Mouse (Mus musculus) C2C12 (cell line): ENCODE measurements at regions not wholly inside any gene's neighbourhood (a gene's known extent, or its start where the extent isn't known, plus 50 kb on each side); places are given as distances from the start of the nearest gene placed in this dataset.

Experiments used
- H3K27me3 ChIP-seq: one replicate; pipeline ENCODE4 v1.6.1; 2011; ENCODE audit not compliant: control insufficient read depth, insufficient read depth, insufficient read length
- H3K36me3 ChIP-seq: one replicate; pipeline ENCODE4 v1.6.1; 2011; ENCODE audit not compliant: control insufficient read depth, insufficient read depth
- H3K4me3 ChIP-seq: one replicate; pipeline ENCODE4 v1.5.1; 2011; ENCODE audit warnings: mild to moderate bottlenecking, control low read depth; ENCODE audit not compliant: poor library complexity, insufficient read depth, severe bottlenecking
- H3K79me2 ChIP-seq: one replicate; pipeline ENCODE4 v1.6.1; 2011; ENCODE audit not compliant: control insufficient read depth, insufficient read depth
- H3K79me3 ChIP-seq: one replicate; pipeline ENCODE4 v1.6.1; 2011; ENCODE audit warnings: low read depth, control low read depth
- H3ac ChIP-seq: one replicate; pipeline ENCODE3; 2011; ENCODE audit warnings: low read depth; ENCODE audit not compliant: control insufficient read depth, insufficient read length
- CEBPB ChIP-seq: IDR thresholded peaks from one replicate; pipeline ENCODE4 v1.6.1; 2011; ENCODE audit warnings: low read depth, mild to moderate bottlenecking, control low read depth, moderate library complexity
- CTCF ChIP-seq: IDR thresholded peaks from one replicate; pipeline ENCODE4 v1.5.1; 2011; ENCODE audit not compliant: control insufficient read depth, insufficient read depth, insufficient read length
- FOSL1 ChIP-seq: IDR thresholded peaks from one replicate; pipeline ENCODE4 v1.8.0; 2011; ENCODE audit warnings: mild to moderate bottlenecking, low read length; ENCODE audit not compliant: poor library complexity, insufficient read depth, severe bottlenecking
- MAX ChIP-seq: IDR thresholded peaks from one replicate; pipeline ENCODE4 v1.6.1; 2011; ENCODE audit warnings: mild to moderate bottlenecking, control low read depth
- MYOD1 ChIP-seq: IDR thresholded peaks from one replicate; pipeline ENCODE4 v1.6.1; 2011; ENCODE audit warnings: low read depth; ENCODE audit not compliant: control insufficient read depth, insufficient read length
- MYOG ChIP-seq: IDR thresholded peaks from one replicate; pipeline ENCODE4 v1.6.1; 2011; ENCODE audit not compliant: control insufficient read depth, insufficient read length; ENCODE audit errors: extremely low read depth
- USF1 ChIP-seq: IDR thresholded peaks from one replicate; pipeline ENCODE4 v1.6.1; 2011; ENCODE audit warnings: low read depth, mild to moderate bottlenecking, control low read depth, moderate library complexity

GRCm38 (mm10) chr12:16083176-16083575 is 266.5 kb upstream of the Trib2 start:
- Histone ChIP-seq H3K27me3 (no peaks in the 10 kb centered on the region), H3K79me3 (no peaks in the 10 kb centered on the region), H3K36me3 (no peaks in the 10 kb centered on the region), H3K4me3 (no peak overlapping the region), H3K79me2 (no peaks in the 10 kb centered on the region), H3ac (no peak overlapping the region)
- TF ChIP-seq MYOG = no peak
- TF ChIP-seq USF1 = no peak
- TF ChIP-seq CEBPB = no peak
- TF ChIP-seq MYOD1 = no peak

- no peaks in the 10 kb centered on the region for H3K79me2 ChIP-seq
- no peaks in the 10 kb centered on the region for H3K79me3 ChIP-seq
- no peak overlapping the region for H3K4me3 ChIP-seq
- no peak for TF ChIP-seq USF1
- no peak for TF ChIP-seq FOSL1
- no peak for TF ChIP-seq CEBPB
- no peak for TF ChIP-seq CTCF
- no peak for TF ChIP-seq MYOD1
- no peak for TF ChIP-seq MYOG
- no peak for TF ChIP-seq MAX
- H3K36me3 ChIP-seq = no peaks in the 10 kb centered on the region
- H3K27me3 ChIP-seq = no peaks in the 10 kb centered on the region
- no peak overlapping the region for H3ac ChIP-seq
Measured at GRCm38 (mm10) chr12:16077215-16077614, 260.5 kb upstream of the Trib2 start.

GRCm38 (mm10) chr12:16075962-16076361 is 259.2 kb upstream of the Trib2 start:
- Histone ChIP-seq H3K79me3 (no peaks in the 10 kb centered on the region), H3K36me3 (no peaks in the 10 kb centered on the region), H3K4me3 (no peak overlapping the region), H3ac (no peak overlapping the region), H3K27me3 (no peaks in the 10 kb centered on the region), H3K79me2 (no peaks in the 10 kb centered on the region)
- TF ChIP-seq MYOD1 = no peak
- TF ChIP-seq MAX = no peak
- TF ChIP-seq CTCF = no peak
- TF ChIP-seq USF1 = no peak
- TF ChIP-seq MYOG = no peak
- TF ChIP-seq CEBPB = no peak
- TF ChIP-seq FOSL1 = no peak

GRCm38 (mm10) chr12:16068940-16069339 is 252.2 kb upstream of the Trib2 start:
- TF ChIP-seq USF1 (no peak), MYOD1 (no peak), CTCF (no peak), MYOG (no peak), FOSL1 (no peak), CEBPB (no peak), MAX (no peak)
- H3ac ChIP-seq = no peak overlapping the region
- H3K4me3 ChIP-seq = no peak overlapping the region
- H3K79me3 ChIP-seq = no peaks in the 10 kb centered on the region
- no peaks in the 10 kb centered on the region for H3K36me3 ChIP-seq
- no peaks in the 10 kb centered on the region for H3K27me3 ChIP-seq
- no peaks in the 10 kb centered on the region for H3K79me2 ChIP-seq

- no peak overlapping the region for H3ac ChIP-seq
- no peaks in the 10 kb centered on the region for H3K36me3 ChIP-seq
- H3K4me3 ChIP-seq = no peak overlapping the region
- TF ChIP-seq CTCF = no peak
- no peak for TF ChIP-seq CEBPB
- no peak for TF ChIP-seq USF1
- no peaks in the 10 kb centered on the region for H3K79me3 ChIP-seq
- no peaks in the 10 kb centered on the region for H3K27me3 ChIP-seq
- H3K79me2 ChIP-seq = no peaks in the 10 kb centered on the region
Measured at GRCm38 (mm10) chr12:16062689-16063088, 246.0 kb upstream of the Trib2 start.

- no peaks in the 10 kb centered on the region for H3K79me3 ChIP-seq
- no peaks in the 10 kb centered on the region for H3K27me3 ChIP-seq
- TF ChIP-seq MYOD1 = no peak
- no peak for TF ChIP-seq MAX
- no peak for TF ChIP-seq USF1
- TF ChIP-seq MYOG = no peak
- TF ChIP-seq FOSL1 = no peak
- no peak for TF ChIP-seq CEBPB
- TF ChIP-seq CTCF = no peak
- H3K36me3 ChIP-seq = no peaks in the 10 kb centered on the region
- no peak overlapping the region for H3K4me3 ChIP-seq
- H3K79me2 ChIP-seq = no peaks in the 10 kb centered on the region
- no peak overlapping the region for H3ac ChIP-seq
Measured at GRCm38 (mm10) chr12:16060461-16060860, 243.7 kb upstream of the Trib2 start.

- Histone ChIP-seq H3K27me3 (no peaks in the 10 kb centered on the region), H3ac (no peak overlapping the region), H3K36me3 (no peaks in the 10 kb centered on the region), H3K79me2 (no peaks in the 10 kb centered on the region), H3K79me3 (no peaks in the 10 kb centered on the region), H3K4me3 (no peak overlapping the region)
- TF ChIP-seq FOSL1 = no peak
- no peak for TF ChIP-seq CEBPB
- no peak for TF ChIP-seq USF1
- no peak for TF ChIP-seq CTCF
- no peak for TF ChIP-seq MAX
- TF ChIP-seq MYOG = no peak
- TF ChIP-seq MYOD1 = no peak
Measured at GRCm38 (mm10) chr12:16058255-16058654, 241.5 kb upstream of the Trib2 start.
